Mouse (Mus musculus): ENCODE results near the gene Dchs1.
A peak's percentile ranks its signal among the peaks of the same experiment; 100 is the strongest.
"Not testable (repeated sequence)": the region's sequence is repeated elsewhere in the genome, so short reads cannot be mapped to it uniquely, and the experiment has no call there.

Dchs1 gene

DNA sequence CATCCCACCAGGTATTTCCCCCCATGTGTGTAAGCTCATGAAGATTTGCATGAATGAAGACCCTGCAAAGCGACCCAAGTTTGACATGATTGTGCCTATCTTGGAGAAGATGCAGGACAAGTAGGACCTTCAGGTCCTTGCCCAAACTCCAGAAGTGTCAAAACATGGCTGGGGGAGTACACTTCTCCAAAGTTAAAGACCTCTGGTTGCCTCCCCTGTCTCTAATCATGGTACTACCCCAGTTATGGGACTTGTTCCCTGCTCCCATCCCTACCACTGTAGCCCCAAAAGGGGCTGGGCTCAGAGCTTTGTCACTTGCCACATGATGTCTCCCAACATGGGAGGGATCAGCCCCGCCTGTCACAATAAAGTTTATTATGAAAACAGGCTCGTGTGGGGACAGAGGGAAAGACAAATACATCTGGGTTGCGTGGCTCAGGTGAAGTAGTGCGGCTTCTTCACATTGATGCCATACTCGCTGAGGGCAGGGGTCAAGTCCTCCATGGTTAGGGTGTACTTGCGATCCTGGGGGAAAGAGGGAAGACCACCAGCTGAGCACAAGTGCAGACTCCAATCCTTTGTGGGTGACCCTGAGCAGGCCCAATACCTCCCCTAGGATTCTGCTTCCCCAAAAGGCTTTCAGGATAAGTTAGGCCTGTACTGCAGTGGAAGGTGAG is 44.8 kb downstream of the Dchs1 start:
- DNase-seq (ENCODE audit: low spot score in 2 of 2) = not testable (repeated sequence)

DNA sequence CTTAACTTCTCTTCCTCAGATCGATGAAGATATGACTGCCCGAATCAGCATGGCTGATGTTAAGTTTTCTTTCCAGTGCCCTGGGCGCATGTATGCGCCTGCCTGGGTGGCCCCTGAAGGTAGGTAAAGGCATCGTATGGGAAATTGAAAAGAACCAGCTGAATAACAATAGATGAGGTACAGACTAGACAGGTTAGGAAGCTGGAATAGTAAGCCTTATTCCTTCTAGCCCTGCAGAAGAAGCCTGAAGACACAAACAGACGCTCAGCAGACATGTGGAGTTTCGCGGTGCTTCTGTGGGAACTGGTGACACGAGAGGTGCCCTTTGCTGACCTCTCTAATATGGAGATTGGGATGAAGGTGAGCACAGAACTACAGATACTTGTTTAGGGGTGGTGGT is 45.5 kb downstream of the Dchs1 start:
- DNase-seq (ENCODE audit: low spot score in 2 of 2) = no peak

- DNase-seq (ENCODE audit: low spot score in 2 of 2) = peak in 1 of 2 experiments; percentile 0
Observed at GRCm38 (mm10) chr7:105740851-105741250, 46.6 kb downstream of the Dchs1 start.

- no peak for DNase-seq (ENCODE audit: low spot score in 2 of 2)
Observed at GRCm38 (mm10) chr7:105740089-105740795, 47.2 kb downstream of the Dchs1 start.

DNA sequence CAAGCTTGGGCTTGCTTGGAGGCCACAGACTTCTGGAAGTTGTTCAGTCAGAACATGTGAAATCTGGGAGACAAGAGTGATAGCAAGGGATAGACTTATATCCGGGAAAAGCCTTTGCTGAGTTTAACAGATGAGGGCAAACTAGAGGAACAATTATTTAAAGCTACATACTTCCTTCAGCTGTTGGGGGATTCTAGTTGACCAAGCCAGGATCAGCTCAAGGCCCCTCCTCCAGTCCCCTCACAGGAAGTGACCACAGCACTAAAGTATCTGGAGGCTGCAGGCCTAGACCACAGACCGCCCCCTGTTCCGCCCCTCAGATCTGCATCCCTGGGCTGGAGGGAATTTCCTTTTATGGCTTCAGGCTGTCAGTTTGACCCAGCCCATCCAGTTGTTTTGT is 48.5 kb downstream of the Dchs1 start:
- DNase-seq (ENCODE audit: low spot score in 2 of 2) = no peak

DNA sequence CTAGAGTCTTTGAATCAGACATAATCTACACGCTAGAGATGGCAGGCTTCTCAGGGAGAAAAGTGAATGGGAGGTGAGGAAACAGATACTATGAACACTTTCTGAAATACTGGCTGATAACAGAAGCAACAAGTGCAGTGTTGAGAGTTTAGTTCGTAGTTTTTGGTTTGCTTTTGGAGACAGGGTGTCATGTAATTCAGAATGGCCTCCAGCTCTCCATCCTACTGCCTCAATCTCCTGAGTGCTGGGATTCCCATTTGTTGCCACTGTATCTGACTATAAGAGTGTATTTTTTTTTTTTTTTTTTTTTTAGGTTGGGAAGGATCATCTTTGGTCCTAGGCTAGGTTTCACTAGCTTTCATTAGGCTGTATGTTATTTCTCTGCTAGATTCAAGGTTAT is 49.2 kb downstream of the Dchs1 start:
- DNase-seq (ENCODE audit: low spot score in 2 of 2) = no peak

DNA sequence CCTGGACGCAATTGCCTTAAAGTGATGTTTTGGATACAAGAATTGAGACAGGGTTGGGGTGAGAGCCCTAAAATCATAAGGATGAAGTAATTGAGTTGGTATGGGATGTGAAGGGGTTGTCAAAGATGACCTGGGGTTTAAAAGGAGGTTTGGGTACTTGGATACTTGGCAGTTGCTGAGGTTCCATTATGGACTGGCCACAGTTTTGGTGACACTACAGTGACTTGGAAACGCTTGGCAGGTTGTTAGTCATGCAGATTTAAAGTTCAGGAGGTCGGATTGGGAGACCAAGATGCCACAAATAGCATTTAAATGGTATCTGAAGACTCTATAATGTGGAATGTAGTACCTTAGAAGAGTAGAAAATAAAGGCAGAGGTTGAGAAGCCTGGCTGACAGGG is 49.8 kb downstream of the Dchs1 start:
- DNase-seq (ENCODE audit: low spot score in 2 of 2) = no peak

GRCm38 (mm10) chr7:105736911-105737521 is 50.4 kb downstream of the Dchs1 start, which contains the start of gene Rrp8:
TSS of gene Rrp8 (minus strand) at chr7:105737385.
- no peak for DNase-seq (ENCODE audit: low spot score in 2 of 2)

- peak; percentile 83 to 86 for DNase-seq (ENCODE audit: low spot score in 2 of 2)
Observed at GRCm38 (mm10) chr7:105736264-105736901, 51.1 kb downstream of the Dchs1 start, which contains the start of gene Ilk. TSS of gene Ilk (plus strand) at chr7:105736592.

GRCm38 (mm10) chr7:105735464-105735863 is 52.0 kb downstream of the Dchs1 start:
- DNase-seq (ENCODE audit: low spot score in 2 of 2) = not testable (repeated sequence)

DNA sequence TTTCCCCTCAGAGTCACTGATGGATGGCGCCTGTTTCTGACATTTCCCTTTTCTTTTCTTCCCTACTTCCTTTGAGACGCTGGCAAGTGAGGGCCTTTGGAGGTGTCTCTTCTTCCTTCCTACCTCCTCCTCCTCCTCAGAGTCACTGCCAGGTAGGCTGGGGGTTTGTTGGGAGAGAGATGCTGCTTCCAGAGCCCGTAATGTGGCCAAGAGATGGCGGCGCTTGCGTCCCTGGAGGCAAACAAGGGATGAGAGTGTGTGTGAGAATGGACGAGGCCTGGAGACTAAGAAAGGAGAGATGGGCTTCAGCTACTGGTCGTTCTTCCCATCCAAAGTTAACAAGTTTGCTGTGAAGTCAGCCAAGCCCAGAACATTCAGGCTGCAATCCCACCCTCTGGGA is 52.6 kb downstream of the Dchs1 start:
- no peak for DNase-seq (ENCODE audit: low spot score in 2 of 2)

DNA sequence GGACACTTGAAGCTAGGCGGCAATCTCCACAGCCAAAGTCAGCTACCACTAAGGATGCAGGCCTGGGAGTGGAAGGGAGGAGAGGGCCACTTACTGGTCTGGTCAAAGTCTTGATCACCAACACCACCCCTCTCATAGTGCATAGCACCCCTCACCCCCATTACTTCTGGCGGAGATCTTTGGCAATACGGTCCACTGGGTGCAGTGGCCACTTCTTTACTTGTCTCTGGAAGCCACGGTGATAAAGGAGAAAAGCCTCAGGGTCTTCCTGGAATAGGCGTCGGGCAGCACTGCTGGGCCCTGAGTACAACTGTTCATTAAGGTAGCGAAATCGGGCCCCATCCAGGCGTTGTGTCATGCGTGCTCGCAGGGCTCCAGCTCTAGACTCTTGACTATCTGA is 53.6 kb downstream of the Dchs1 start:
- no peak for DNase-seq (ENCODE audit: low spot score in 2 of 2)

DNA sequence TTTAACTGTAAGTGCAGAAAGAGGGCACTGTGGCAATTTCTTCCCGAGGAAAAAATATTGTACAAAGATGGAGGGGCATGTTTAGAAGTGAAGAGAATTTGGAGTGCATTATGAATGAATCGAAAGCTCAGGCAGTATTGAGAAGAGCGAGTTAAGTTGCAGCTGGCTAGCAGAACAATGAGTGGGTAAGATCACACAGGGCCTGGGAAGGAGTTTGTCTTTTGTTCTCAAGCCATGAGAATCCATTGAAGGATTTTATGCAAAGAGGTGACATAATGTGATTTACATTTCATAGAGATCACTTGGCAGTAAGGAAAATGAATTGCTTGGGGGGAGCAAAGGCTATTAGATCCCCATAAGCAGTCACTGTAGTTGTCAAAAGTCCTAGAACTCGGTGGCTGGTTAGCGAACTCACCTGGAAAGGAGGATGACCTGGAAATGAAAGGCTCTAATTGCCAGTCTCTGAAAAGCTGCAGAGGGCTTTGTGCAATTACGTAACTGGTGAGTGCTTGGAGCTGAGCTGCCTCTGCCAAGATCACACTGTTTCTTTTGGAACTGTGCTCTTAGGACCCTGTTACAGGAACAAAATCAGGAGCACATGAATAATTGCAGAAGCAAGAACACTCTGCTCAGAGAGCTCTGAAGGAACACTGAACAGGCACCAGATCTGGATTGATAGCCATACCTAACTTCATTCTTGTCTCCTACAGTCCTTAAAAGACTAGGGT is 58.6 kb downstream of the Dchs1 start:
- no peak for DNase-seq (ENCODE audit: low spot score in 2 of 2)

DNA sequence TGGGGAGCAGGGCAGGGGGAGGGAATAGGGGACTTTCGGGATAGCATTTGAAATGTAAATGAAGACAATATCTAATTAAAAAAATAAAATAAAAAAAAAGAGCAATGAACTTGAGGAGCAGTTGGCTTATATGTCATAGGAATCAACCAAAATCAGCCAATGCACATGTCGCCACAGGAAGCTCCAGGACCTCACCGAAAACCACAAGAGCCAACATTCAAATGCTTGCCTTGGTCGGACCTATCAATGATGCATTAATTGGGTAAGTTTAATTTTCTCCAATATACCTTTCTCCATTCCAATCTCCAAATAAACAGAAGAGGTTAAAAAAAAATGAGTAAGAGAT is 60.5 kb downstream of the Dchs1 start:
- DNase-seq (ENCODE audit: low spot score in 2 of 2) = no peak

DNA sequence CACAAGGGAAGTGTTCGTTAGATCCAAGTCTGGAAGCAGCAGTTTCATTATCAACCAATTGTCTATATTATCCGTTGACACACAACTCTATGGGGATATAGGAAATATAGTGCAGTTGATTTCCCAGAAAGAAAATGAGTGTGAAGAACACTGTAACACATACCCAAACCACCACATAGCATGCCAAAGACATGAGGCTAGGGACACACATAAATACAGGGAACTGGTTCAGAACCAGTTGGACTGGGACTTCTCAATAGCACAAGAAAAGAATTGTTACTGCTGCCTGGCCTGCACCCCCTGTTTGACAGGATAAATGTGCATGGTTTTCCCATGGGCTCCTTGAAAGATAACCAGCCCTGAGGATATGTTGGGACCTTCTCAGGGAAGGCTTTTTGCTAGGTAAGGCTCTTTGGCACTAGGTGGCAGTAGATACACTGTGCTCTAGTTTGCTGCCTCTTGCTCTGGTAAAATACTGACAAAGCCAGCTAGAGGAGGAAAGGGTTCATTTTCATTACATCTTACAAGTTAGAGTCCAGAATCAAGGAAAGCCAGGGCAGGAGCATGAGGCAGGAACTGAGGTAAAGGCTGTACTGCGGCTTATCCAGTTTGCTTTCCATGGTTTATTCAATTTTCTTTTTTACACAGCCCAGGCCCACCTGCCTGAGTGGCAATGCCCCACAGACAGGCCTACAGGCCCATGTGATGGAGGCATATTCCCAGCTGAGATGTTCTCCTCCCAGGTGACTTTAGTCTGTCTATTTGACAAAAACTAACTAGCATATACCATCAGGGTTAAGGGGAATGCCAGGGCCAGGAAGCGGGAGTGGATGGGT is 61.1 kb downstream of the Dchs1 start:
- no peak for DNase-seq (ENCODE audit: low spot score in 2 of 2)

- DNase-seq (ENCODE audit: low spot score in 2 of 2) = no peak
Observed at GRCm38 (mm10) chr7:105721916-105722315, 65.5 kb downstream of the Dchs1 start.

DNA sequence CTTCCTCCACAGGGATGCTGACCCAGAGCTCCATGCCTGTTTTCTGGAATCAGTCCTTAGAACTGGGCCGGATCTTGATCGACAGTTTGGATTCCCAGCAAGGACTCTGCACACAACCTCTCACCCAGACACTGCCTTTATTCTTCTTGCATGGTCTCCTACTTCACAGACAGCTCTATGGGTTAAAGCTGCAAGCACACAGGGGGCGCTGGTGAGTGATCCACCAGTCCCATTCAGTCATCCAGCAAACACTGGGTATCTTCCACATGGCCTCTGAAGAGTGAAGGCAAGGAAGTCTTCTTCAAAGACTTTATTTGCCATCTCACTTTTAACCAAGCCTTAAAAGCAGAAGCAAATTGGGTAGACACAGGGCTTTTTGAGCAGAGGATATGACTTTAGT is 72.1 kb downstream of the Dchs1 start:
- DNase-seq (ENCODE audit: low spot score in 2 of 2) = no peak

- no peak for DNase-seq (ENCODE audit: low spot score in 2 of 2)
Observed at GRCm38 (mm10) chr7:105708733-105709132, 78.7 kb downstream of the Dchs1 start.

- DNase-seq (ENCODE audit: low spot score in 2 of 2) = no peak
Observed at GRCm38 (mm10) chr7:105703816-105704215, 83.6 kb downstream of the Dchs1 start.

DNA sequence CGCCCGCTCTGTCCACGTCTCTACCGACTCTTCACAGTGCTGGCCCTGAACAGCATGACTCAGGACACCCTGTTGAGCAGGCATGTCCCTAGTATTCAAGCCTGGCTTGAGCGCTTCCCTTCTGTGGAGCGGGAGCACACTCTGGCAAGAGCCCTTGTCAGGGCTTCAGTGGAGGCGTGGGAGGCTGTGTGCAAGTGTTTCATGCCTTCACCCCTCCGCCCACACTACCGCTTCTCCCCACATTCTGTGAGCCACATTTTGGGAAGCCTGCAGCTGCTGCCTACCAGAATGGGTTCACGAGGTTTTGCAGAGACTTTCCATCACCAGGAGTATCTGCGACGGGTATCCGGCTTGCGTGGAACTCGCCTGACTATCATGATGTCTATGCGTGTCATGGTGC is 84.3 kb downstream of the Dchs1 start:
- no peak for DNase-seq (ENCODE audit: low spot score in 2 of 2)

All from frontal cortex, postnatal 25 days (tissue).